Mouse (Mus musculus): ENCODE results near the gene Anxa8.

The Anxa8 gene

DNA sequence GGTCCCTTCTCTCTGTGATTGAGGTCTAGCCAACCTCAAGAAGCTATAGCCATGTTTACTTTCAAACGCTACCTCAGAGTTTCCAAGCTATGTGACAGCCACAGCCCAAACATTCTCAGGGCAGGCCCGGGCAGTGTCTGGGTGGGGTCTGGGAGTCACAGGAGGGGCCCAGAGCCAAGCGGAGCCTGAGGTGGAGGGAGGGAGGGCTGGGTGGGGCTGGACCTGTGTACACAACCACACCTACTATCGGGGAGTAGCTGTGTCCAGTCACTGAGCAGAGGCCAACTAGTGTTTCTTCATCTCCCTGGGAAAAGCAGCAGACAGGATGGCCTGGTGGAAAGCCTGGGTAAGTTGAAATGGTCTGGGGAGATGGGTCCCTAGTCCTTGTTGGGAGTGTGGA, at the start of gene Anxa8:
Gene Anxa8 (plus strand): TSS at position 251 of the 400 bp plus-strand sequence.
- no peak for DNase-seq (ENCODE audit: low read depth)

DNA sequence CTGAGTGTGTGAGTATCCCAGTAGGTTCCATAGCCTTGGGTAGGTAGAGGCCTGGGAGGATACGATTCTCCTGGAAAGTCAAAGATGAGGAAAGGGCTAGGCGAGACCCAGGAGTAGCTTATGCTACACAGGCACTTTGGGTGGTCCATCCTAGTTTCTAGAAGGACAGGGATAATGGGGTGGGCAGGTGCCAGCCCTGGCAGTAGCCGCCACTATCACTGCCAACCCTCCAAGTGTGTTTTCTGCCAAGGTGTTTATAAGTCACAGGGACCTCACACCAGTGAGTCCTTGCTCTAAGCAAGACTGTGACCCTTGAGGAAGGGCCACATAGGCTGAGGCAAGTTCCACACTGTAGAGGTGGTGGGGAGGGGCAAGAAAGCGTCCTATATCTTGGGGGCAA, 44.5 kb upstream of the Anxa8 start:
- DNase-seq (ENCODE audit: low read depth) = no peak

DNA sequence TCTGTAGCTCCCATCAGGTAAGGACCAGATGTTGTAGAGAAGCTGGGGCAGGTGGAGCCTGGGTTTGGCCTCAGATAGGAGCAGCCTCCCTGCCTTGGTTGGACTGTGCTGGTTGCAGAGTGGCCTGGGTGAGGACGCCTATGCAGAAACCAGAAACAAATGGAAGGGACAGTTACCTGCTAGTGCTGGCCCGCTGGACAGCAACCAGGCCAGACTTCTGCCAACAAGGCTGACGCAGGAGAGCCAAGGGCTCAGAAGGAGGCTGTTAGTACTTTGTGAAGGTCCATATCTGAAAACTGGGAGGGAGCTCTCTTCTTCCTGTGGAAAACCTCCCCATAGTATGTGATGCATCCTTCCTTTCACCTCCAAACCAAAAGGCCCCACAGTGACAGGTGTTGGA, 42.4 kb upstream of the Anxa8 start:
- no peak for DNase-seq (ENCODE audit: low read depth)

DNA sequence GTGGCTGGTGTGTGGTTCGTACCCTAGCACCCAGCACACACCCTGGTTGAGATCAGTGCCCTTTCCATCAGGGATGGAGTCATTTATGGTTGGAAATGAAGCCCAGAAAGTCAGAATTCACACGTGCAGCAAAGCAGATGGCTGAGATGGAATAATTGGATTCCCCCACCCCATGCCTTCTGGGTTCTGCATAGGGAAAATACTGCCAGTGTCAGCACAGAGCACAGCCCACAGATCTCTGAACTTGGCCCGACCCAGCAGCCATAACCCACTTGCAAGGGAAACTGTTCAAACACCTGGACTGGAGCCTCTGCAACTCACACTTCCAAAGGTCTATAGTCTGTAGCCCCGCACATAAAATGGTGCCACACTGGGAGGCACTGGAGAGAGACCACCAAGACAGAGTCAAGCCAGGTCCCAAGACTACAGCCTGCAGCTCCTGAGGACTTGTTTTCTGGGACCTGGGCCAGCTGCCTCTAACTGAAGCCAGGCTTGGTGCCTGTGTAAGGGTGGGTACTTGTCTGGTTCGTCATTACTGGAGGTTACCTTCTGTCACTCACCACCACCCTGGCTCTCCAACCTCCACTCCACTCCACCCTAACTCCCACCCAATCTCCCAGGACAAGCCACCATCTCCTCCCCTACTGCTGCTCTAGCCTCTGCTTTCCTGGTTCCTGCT, 35.5 kb upstream of the Anxa8 start:
- no peak for DNase-seq (ENCODE audit: low read depth)

DNA sequence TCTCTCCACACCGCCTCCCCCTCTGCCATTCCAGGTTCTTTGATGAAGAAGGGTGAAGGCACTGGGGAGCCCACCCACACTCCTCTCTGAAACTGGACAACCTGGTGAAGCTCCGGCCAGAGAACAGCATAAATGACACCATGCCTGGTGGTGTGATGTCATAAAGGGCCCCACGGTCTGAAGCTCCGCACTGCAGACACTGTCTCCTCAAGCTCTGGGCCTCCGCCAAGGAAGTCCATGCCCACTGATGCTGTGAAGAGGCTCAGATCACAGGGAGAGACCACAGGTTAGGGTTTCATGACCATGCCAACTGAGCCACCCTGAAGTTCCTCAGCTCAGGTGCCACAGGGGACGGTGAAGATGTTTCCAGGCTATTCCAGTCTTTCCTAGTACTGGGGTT, 33.3 kb upstream of the Anxa8 start, which contains the start of gene Antxrl:
Gene Antxrl (plus strand): TSS at position 192 of the 400 bp plus-strand sequence.
- DNase-seq (ENCODE audit: low read depth) = no peak

DNA sequence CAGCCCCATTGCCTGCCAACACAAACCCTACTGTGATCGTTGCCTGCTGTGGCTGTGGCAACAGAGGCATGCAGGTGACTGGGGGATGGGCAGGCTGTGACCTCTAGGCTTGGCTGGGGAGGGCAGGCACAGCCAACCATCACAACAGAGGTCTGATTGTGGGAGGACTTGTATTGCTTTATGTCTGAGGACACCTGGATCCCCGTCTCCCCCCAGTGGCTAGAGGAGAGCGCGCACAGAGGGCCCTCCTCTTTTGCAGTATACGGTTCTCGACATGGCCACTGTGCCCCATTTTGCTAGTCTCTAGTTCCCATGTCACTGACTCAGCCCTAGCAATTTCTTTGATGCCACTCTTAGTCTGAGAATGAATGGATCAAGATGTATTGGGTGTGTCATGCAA, 14.1 kb upstream of the Anxa8 start:
- DNase-seq (ENCODE audit: low read depth) = no peak

DNA sequence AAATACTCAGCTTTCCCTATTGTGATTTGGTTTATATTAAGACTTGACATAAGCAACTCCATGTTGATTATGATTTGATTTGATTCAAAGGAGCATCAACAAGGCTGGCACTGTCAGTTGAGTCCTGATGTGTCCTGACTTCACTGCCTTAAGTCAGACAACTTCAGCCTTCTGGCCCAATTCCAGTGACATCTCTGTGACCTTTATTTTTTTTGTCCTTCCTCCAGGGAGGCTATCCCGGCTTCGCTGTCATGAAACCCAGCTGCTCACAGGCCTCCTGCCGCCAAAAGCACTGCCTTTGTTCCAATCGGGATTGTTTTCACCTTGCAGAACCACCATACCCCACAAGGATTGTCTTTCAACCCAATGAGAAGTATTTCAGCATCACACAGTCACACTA, 10.4 kb upstream of the Anxa8 start:
- no peak for DNase-seq (ENCODE audit: low read depth)

DNA sequence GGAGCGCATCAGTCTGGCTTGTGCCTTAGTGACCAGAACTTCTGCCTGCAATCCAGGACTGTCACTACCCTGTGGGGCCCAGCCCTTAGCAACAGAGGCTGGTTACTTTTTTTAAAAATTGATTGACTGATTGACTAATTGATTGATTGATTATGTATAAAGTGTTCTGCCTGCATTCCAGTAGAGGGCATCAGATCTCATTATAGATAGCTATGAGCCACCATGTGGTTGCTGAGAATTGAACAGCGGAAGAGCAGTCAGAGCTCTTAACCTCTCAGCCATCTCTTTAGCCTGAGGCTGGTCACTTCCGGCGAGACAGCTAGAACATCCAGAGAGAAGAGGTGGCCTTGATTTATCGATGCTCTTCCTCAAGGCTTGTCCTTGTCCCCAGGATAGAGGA, 8.6 kb upstream of the Anxa8 start:
- DNase-seq (ENCODE audit: low read depth) = no peak

DNA sequence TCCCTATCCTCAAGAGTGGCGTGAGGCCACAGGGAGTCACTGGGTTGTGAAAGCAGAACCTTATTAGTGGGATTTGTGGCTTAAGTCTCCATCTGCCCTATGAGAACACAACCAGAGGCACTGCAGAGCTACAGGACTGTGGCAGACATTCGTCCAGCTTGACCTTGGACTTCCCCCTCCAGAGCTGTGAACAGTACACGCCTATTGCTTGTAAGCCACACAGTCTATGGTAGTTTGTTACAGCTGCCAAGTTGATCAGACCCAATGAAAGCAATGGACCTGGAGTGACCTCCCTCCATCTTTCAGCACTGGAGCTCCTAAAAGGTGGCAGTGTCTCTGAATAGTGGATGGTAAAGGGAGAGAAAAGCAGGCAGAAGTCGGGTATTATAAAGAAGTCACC, 7.5 kb upstream of the Anxa8 start:
- no peak for DNase-seq (ENCODE audit: low read depth)

DNA sequence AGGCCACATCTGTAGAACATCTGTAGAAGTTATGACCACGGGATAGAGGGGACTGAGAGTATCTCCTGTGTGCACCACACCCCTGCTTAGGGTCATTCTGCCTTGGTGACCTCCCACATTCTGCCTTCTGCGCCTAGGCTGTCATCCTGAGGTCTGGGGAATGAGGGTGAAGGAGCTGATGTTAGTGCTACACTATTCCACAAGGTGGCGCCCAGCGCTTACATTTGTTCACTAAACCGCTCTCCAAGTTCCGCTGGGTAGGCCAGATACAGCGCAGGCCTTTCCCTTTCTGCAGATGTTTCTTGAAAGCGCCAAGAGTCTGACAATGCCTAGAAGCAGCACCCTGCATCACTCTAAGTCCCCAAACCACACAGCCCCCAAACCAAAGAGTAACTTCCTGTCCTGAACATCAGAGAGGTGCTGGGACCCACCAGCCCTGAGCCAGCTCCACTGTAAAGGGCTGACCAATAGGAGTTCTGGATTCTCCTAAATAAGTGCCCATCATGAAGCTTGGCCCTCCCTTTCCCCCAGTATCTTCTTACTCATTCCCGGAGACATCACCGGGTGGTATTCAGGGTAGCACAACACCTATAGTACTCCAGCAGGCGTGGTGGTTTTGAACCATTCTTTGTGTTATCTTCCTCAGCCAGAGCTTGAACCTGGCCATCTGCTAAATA, 5.3 kb upstream of the Anxa8 start:
- DNase-seq (ENCODE audit: low read depth) = peak; percentile 23

DNA sequence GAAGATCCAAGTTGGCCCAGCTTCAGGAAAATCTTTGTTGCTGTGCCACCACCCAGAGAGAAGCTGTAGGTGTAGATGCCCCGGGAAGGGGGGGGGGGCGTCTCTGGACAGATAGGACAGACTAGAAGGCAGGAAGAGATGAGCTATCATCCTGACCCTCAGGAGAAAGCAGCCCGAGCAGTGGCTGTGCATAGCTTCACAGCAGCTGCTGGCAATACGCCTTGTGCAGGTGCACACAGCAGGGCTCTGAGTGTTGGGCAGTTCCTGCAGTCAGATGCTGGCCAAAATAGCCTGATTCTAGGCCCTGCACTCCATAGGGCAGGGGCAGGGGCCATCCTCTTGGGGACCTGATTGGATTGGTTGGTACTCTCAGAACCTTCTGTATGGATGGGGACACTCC, 1.0 kb downstream of the Anxa8 start:
- no peak for DNase-seq (ENCODE audit: low read depth)

DNA sequence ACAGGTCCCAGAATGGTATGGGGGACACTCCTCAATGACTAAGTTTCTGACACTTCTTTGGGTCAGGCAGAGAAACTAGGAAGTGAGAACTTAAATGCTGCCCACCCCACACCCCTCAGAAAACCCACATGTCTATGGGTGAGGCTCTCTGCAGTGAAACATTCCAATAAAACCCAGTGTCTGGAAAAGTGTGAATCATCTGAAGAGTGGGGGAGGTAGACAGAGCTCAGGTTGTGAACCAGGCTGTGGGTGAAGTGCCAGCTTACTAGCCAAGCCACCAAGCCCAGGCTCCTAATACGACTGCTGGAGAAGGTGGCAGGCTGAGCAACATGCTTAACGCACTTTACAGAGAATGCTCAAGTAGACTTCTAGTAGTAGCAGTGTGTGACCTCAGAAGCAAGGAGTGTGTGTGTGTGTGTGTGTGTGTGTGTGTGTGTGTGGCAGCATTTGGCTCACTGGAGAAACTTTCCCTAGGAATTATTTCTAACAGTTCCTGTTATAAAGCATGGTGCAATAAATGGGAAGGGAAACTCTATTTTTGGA, 2.1 kb downstream of the Anxa8 start:
- DNase-seq (ENCODE audit: low read depth) = no peak

DNA sequence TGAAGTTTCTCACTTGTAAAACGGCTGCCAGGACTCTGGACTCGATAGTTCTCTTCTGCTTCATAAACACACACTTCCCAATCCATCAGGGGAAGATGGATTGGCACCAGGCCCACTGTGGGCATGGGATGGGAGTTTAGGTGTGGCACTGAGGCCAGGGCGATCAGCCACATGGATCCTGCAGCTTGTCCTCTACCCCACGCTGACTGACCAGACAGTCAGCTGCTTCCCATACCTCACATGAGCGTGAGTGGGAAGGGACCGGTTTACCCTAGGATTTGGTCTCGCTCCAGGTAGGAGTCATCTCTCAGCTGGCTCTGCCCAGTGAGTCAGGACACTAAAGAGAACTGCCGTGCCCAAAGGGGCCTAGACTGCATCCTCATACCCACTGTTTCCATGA, 4.0 kb downstream of the Anxa8 start:
- no peak for DNase-seq (ENCODE audit: low read depth)

DNA sequence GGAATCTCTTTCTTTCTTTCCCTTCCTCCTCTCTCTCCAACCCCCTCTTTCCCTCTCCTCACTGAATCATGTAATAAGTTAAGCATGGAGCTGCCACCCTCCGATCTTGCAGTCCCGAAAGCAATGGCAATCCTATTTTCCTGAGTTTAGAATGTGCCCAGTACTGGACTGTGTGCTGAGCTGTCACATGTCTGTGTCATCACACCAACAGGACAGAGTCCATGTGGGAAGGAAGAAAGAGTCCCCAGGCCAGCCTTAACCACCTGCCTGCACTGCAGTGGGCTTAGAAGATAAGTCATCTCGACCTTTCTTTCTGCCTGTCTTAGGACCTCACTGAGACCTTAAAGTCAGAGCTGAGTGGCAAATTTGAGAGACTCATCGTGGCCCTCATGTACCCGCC, 5.7 kb downstream of the Anxa8 start:
- no peak for DNase-seq (ENCODE audit: low read depth)

DNA sequence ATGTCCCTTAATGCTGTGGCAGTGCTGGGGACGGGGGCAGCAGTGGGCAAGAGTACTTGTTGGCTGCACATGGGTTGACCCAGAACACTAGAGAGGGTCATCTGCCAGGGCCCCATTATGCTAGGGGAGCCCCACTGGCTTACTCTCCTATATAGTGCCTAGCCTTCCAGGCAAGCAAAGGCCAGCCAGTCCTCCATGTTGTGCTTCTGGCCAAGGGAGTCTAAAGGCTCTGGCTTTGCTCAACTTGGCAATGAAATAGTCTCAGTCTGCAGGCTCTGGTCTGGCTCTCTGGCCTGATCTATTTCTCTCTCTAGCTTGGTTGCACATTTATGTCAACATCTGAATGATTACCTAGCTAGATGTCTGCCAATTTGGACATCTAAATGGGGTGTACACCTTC, 7.1 kb downstream of the Anxa8 start:
- DNase-seq (ENCODE audit: low read depth) = no peak

DNA sequence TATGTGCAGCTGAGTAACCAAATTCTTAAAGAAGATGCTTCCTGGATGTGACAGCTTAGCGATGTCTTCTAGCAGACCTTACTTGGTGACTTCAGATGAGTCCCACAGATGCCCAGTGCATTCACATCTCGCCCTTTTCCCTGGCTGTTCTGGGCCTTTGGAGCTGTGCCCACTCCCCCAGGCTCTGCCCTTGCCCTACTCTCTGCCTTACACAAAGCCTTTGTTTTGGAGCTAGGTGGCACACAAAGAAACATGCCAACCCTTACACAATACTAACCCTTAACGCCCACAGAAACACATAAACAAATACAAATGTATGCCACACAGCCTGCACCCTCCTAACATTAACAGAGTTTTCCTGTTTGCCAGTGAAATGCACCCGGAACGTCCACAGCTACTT, 10.4 kb downstream of the Anxa8 start:
- no peak for DNase-seq (ENCODE audit: low read depth)

DNA sequence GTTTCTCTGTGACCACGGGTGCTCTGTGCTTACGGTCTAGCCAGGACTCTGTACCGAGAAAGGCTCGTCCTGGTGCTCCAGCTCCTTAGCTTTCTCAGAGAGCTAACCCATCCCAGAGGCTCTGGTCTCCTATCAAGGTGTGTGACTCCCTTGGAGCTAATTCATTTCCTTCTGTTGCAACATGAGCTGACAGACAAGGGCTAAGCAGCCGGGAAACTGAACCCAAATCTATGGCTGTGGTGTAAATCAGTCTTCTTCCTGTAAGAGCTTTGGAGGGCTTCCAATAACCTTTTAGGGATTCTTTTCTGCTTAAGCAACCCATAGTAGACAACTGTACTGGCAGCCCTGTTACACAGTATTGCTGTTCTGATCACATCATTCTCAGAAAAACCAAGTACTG, 16.8 kb downstream of the Anxa8 start, which contains the start of gene A630023A22Rik:
Gene A630023A22Rik (minus strand): TSS at position 154 of the 400 bp plus-strand sequence.
- no peak for DNase-seq (ENCODE audit: low read depth)

DNA sequence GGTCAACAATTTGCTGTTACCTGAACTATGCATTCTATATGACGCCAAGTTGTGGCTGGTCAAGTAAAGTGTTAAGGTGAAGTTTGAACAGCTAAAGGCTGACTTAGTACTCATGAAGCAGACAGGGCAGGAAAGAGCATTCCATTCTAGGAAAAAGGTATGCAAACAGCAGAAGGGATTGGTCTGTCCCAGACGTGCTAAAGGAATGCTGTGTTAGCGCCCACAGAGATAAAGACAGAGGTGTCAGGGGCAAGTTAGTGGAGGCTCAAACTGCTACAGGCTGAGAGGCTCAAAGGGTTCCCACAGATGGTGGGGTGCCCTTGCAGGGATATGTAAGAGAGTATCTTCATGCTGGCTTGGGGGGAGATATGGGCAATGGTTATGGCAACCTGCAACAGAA, 18.1 kb downstream of the Anxa8 start:
- no peak for DNase-seq (ENCODE audit: low read depth)

DNA sequence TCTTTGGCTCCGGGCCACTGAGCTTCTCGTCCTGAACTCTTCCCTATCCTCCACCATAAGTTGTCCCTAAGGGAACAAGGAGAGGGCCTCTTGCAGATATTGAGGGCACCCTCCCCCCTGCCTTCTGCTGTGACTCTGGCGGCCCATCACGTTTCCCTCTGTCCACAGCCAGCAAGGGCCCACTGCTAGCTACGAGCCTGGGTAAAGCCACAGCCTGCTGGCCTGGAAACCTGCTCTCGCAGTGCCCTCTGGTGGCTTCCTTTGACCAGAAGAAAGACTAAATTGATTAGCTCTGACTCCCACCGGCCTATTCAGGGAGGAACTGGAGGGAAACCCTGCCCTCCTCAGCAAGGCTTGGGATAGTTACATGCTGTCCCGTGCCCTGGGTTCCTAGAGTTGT, 19.1 kb downstream of the Anxa8 start:
- DNase-seq (ENCODE audit: low read depth) = no peak

DNA sequence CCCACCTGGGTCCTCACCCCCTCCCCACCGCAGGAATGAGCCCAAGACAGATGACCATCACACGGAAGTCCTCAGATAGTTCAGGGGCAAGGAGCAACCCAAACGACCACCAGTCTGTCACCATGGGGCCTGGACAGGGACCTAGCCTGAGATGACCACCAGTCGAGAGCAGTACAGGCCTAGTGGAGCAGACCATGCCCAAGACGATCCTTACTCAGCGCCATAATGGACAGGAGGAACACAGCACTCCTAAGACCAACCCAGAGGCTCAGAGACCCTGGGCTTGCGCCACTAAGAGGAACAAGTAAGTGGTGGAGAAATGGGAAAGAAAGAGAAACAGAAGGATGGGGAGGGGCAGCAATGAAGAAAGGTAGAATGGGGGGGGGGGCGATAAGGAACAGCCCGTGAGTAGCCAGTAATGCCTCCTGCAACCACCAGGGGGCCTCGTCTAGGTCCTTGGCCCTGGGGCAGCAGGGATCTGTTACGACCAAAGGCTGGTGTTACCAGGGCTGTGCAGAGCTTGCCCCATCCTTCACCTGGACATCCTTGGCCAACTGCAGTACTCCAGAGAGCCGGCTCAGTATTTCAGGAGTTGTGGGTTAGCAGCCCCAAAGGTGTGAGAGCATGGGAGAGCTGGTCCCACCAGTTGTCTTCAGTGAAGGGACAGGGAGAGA, 20.7 kb downstream of the Anxa8 start:
- DNase-seq (ENCODE audit: low read depth) = no peak

DNA sequence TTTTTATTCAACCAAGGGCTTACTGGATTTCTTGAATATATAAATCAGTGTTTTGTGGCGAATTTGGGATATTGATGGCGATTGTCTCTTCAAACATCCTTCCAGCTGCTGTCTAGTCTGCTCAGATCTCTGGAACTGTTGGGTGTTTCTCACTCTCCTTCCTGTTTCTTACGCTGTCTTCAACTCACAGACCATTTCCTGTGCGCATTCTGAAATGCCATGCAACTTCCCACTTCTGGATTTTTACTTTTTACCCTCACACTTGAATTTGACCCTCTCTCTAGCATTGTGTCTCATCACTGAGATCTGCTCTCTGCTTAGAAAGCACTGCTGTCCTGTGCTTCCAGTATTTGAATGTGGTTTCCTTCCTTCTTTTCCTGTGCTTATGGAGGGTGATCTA, 21.8 kb downstream of the Anxa8 start:
- no peak for DNase-seq (ENCODE audit: low read depth)

DNA sequence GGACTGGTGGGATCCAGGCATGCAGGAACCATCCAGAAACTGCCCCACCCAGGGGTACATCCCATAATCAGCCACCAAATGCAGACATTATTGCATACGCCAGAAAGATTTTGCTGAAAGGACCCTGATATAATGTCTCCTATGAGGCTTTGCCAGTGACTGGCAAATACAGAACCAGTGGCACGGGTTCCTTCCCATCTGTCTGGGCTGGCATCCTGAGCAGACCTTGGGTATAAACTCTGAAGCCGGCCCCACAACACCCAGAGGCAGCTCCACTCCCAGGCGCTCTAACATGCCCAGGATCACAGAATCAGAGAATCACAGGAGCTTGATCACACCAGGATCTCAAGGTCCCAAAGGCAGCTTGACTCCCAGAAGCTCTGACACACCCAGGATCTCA, 28.5 kb downstream of the Anxa8 start:
- DNase-seq (ENCODE audit: low read depth) = no peak
